Mouse (Mus musculus): ENCODE measurements around the gene Smu1.
"Not testable (repeated sequence)": the region's sequence is repeated elsewhere in the genome, so short reads cannot be mapped to it uniquely, and the experiment has no call there.

Gene Smu1

DNA sequence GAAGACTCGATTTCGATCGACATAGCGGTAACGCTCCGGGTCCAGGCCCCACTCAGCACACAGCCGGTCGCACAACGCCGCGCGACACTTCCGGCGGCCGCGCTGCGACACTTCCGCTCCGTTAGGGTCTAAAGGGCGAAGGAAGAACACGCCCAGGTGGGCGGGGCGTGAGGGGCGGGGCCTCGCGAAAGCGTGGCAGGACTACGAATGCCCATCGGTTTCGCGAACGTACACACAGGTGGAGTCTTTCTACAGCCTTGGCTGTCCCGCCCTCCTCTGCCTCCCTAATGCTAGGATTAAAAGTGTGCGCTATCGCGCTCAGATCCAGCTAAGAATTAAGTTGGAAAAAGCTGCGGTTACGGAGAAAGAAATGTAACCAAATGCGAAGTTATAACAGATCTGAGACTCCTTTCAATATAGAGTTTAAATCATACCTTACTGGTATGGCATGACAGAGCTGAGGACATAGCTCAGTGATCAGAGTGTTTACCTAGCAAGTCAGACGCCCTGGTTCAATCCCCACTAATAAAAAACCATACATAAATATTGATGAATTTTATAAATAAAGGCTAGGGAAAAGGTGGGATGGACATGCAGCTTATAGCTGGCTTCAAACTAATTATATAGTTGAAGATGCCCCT is at the start of gene Smu1:
Gene Smu1 (minus strand): TSS at position 144 of the 641 bp plus-strand sequence.
- peak; percentile 99 for ATAC-seq (ENCODE audit: insufficient number of reproducible peaks, low FRiP score, low TSS enrichment)

DNA sequence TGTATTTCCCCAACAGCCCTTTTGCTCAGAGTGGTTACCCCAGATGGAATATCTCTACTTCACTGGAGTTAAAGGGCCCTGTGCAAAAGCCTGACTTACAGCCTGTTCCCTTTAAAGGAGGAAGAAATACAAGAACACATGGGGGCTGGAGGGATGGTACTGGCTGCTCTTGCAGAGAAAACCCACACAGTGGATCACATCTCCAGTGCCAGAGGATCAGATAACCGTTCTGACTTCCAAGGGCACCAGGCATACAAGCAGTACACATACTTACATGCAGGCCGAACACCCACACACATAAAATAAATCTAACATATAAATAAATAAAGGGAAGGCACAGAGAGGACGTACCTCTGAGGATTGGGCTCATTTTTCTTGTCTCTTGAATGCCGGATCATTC is 49.7 kb upstream of the Smu1 start:
- no peak for ATAC-seq (ENCODE audit: insufficient number of reproducible peaks, low FRiP score, low TSS enrichment)

DNA sequence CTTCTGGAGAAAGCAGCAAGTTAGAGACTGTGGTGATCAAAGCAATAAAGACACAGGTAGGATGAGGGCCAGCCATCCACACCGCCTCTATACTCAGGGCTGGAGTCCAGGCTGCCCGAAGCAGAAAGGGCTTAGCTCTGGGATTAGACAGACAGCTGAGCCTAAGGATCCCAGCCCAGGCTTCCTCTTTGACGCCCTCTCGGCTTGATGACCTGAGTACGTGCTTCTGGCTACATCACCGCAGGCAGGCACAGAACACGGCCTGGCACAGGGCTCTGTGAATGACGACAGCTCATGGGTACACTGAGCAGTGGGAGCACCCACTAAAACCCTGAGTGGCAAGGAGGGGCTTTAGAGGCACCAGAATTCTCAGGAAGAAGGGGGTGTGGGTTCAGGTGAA is 47.7 kb upstream of the Smu1 start:
- ATAC-seq (ENCODE audit: insufficient number of reproducible peaks, low FRiP score, low TSS enrichment): no peak

DNA sequence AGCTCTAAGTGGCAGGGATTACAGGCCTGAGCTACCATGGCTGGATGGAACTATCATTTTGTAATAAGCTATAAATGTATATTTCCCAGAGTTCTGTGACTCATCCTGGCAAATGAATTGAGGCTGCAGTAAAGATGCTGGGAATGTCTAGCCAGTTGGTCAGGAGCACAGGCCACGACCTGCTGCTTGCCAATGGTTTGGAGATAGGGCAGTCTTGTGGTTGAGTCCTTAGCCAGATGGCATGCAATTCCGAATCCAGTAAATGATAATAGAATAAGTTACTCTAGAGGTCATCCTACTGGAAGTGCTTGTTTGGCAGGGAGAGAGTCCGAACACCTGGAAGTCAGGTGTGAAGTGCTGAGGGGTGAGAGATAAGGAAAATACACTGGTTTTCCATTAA is 45.1 kb upstream of the Smu1 start:
- no peak for ATAC-seq (ENCODE audit: insufficient number of reproducible peaks, low FRiP score, low TSS enrichment)

DNA sequence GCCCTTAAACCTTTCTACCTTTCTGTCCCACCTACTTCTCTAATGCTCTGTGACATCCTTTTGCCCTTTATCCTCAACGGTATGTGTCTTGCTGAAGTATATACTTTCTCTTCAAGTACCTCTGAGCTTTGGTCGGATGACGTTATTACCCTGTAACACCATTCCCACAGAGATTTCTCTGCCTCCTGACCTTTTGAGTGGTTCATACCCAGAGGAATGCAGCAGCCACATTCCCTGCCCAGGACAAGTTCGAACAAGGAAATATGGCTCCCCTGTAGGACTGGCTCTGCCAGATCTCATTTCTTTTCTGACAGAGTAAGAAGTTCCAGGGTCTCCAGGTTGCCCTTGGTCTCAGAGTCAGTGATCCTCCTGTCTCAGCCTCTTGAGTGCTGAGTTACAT is 44.2 kb upstream of the Smu1 start:
- ATAC-seq (ENCODE audit: insufficient number of reproducible peaks, low FRiP score, low TSS enrichment): no peak

DNA sequence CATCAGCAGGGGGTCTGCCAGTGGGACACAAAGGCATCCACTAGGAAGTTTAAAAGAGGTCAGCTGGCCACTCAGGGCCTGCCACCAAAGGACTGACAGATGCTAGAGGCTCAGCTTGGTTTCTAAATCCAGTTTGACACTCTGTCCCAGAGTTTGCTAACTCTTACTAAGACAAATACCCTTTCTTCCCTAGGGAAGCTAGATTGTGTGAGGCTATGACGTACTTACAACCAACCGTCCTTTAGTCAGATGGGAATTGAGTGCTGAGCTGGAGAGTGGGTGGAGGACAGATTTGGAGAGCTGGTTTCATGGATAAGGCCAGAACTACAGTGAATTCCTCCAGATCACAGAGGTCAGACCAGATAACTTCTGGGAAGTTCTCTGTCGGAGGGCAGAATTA is 43.1 kb upstream of the Smu1 start:
- ATAC-seq (ENCODE audit: insufficient number of reproducible peaks, low FRiP score, low TSS enrichment): no peak

DNA sequence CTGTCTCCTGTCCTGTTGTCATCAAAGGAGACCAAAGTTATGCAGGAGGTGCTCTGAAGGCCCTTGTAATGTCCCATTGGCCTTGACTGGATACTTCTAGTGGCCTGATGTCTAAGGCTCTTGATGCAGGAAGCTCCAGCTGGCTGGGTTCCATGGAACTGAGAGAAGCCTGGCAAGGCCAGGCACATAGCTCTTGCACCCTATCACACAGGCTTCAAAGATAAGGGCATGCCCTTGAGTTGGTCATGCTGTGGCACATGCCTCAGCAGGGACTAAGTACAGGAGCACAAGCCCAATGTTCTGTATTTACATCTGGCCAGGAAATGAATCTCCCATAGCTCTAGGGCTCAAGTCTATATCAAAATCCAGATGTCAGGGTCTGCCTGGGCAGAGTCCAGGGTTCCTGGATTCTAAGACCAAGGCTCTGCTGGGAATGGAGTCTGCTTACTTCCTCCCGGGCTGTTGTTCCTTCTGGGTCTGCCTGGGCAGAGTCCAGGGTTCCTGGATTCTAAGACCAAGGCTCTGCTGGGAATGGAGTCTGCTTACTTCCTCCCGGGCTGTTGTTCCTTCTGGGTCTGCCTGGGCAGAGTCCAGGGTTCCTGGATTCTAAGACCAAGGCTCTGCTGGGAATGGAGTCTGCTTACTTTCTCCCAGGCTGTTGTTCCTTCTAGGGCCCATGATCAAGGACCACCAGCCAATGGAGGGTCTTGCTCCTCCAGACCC is 41.3 kb upstream of the Smu1 start:
- ATAC-seq (ENCODE audit: insufficient number of reproducible peaks, low FRiP score, low TSS enrichment): not testable (repeated sequence)

DNA sequence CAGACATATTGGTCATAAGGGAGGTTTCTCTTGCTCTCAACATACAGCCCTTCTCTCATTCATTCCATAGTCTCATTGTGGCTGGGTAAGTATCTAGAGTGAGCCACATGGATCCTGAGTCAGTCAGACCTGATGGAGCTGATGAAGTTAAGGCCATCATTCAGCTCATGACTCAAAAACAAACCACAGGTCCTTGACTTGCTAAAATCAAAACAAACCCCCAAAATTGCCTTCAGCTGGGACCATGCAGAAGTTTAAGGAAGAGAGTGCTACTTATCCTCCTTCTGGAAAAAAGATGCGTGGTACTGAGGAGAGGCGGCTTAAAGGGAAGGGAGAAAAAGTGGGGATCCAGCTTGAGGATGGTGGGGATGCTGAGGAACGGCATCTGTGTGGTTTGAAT is 38.0 kb upstream of the Smu1 start:
- no peak for ATAC-seq (ENCODE audit: insufficient number of reproducible peaks, low FRiP score, low TSS enrichment)

DNA sequence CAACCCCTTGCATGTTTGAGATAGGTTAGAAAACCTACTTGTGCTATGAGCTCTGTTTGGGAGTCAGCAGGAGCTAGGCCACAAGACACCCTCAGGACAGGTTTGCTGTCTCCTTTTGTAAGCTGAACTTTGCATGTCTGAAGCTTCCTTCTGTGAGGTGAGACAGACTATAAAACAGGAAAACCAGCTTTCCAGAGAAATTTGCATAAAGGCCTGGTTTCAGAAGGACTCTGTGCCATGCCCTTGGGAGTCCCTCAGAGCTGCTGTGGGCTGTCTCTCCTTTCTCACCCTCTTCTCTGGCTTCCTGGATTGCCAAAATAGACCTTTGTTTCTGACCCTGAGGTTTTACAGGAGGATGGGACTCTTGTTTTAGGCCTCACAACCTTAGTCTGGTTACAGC is 36.6 kb upstream of the Smu1 start:
- no peak for ATAC-seq (ENCODE audit: insufficient number of reproducible peaks, low FRiP score, low TSS enrichment)

DNA sequence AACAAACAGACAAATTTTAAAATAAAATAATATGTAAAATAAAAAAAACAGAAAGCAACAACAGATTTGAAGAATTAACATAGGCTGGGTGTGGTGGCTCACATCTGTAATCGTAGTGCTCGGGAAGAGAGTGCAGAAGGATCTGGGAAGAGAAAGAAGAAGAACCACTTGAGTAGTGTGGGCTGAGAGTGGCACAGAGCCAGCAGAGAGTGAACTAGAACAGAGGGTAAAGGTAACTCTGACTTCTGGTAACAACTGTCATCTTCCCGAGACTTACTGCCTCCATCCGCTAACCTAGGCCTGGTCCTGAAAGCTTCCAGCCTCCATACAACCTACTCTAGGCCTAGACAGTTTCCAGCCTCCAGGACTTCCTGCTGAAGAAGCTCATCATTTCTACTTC is 33.5 kb upstream of the Smu1 start:
- ATAC-seq (ENCODE audit: insufficient number of reproducible peaks, low FRiP score, low TSS enrichment): no peak

DNA sequence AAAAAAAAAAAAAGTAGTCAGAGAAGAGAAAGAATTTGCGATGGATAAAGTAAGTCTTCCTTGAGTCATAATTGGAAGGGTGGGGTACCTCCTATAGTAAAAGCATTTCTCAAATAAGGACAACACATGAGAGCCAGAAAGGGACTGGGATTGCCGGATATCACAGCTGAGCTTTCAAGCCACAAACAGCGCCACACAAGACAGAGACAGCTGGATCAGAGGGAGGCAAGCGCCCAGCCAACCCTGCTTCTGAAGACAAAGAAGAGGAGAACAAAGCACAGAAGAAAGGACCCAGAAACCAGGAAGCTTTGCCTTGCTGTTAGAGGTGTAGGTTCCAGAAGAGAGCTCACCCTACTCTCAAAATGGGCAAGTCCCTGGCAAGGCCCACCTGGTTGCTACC is 28.9 kb upstream of the Smu1 start:
- ATAC-seq (ENCODE audit: insufficient number of reproducible peaks, low FRiP score, low TSS enrichment): no peak

DNA sequence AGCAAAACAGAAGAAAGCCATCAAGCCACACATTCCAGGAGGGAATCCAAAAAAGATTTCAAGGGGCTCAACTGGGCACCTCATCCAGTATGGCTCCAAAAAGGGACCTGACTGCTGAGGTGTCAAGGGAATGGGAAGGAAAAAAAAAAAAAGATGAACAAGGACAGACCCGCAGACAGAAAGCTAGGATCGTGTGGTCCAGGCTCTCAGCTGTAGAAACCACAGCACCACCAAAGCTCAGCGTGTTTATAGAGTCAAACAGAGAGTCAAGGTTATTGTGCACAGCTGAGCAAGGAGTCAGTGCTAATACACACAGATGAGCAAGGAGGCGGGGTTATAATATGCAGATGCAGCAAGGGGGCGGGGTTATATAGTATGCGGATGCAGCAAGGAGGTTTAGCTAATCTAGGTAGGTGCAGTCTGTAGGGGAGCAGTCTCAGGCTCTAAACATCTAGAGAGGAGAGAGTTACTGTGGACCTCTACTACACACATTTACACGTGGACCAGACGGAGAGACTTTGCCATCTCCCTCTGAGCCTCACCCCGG is 28.0 kb upstream of the Smu1 start:
- ATAC-seq (ENCODE audit: insufficient number of reproducible peaks, low FRiP score, low TSS enrichment): no peak

DNA sequence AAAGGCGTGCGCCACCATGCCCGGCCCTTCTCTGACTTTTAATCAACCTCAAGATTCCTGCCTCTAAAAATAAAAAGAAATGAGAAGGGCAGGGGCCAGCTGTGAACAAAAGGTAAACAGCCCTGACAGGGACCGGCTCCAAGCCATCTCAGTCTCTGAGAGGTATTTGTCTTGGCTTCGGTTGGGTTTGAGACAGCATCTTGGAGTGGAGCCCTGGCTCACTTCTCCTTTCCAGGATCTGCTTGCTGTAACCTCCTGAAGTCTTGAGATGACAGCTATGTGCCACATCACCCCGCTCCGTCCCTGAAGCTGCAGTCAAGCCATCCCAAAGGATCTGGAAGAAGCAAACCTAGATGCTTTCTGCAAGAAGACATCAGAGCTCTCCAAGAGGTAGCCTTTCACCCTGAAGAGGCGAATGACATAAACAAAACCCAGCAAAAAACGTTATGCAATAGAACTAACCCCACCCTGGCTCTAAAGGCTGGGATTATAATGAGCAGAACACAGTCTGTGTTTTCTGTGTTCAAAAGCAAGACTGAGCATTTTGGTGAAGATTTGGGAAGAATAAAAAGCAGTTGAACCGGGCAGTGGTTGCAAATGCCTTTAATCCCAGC is 26.9 kb upstream of the Smu1 start:
- no peak for ATAC-seq (ENCODE audit: insufficient number of reproducible peaks, low FRiP score, low TSS enrichment)

DNA sequence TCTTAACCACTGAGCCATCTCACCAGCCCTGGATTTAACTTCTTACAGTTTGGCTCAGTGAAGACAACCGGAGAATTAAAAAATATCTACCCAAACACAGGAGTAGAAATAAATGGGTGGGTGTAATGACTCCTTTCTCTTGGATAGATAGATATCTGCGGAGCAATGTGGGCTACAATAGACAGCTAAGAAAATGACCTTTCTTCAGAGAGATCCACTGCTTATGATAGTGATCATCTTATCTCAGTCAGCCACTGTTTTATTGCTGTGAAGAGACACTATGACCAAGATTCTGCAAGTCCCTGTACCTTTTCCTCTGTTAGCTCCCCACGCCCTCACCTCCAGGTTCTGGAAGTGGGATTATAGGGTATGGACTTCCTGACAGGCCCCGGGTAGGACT is 25.3 kb upstream of the Smu1 start:
- no peak for ATAC-seq (ENCODE audit: insufficient number of reproducible peaks, low FRiP score, low TSS enrichment)

DNA sequence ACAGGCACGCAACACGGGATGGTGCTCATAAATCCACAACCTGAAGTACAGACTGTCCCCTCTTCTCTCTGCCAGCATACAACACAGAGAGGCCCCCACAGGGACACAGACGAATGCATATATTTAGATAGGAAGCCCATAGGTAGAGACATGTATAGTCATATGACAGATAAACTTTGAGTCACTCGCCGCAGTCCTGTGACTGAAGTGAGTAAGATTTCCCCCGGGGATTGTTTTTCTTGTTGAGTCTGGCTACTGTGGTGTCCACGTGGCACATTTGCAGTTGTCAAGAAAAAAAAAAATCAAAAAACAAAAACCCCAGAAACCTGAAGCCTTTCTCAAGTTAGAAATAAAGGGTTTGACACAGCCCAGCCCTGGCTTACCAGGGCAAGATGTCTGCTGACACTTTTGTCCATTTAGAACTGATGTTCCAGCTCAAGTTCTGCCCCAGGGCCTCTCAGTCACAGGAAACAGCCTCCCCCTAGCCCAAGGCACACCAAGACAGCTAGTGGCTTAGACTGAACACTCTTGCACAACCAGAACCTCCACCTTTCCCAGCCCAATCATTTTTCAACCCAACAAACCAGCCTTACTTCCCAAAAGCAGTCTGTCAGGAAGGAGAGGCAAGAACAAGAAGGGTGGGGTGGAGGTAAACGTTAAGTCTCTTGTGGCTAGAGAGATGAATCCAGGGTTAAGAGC is 24.2 kb upstream of the Smu1 start:
- ATAC-seq (ENCODE audit: insufficient number of reproducible peaks, low FRiP score, low TSS enrichment): no peak

DNA sequence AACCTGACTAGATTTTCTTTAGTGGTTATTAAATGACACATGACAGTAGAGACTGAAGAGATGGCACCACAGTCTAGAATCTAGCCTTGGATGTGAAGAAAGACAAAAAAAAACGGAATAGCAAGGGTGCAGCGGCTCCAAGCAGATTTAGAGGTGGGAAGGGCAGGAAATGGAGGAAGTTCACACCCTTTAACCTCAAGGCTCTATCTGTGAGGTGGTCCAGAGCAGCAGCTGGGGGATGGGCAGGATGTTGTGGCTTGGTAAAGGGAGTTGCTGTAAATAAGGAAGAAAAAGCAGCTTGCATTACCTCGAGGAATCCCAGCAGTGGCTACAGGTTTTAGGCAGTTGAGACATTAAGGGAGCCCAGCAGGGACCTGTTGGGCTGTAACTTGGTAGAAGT is 23.4 kb upstream of the Smu1 start:
- ATAC-seq (ENCODE audit: insufficient number of reproducible peaks, low FRiP score, low TSS enrichment): no peak

DNA sequence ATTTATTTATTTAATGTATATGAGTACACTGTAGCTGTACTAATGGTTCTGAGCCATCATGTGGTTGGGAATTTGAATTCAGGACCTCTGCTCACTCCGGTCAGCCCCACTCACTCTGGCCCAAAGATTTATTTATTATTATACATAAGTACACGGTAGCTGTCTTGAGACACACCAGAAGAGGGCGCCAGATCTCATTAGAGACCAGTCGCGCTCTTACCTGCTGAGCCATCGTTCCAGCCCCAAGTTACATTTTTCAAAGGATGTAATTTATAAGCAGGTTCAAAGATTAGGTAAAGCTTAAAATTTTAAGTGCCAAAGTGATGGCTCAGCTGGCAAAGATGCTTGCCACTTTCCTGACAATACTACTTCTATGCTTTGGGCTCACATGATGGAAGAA is 20.9 kb upstream of the Smu1 start:
- ATAC-seq (ENCODE audit: insufficient number of reproducible peaks, low FRiP score, low TSS enrichment): no peak

DNA sequence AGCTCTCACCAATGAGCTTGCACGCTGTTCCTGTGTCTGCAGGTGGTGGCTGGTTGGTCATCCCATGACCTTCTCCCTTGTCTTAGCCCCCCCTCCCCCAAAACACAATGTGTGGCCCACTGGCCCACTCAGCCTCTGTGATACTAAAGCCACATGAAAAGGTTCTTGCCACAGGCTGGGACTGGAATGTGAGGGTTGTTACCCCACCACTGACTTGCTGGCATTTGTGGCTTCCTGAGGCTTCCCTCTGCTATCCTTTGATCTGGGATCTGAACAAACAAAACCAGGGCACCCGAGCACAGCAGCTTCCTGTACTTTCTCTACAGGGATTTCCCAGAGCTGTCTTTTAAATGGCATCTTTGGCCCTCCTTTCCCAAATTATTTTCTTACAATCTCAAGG is 19.4 kb upstream of the Smu1 start:
- no peak for ATAC-seq (ENCODE audit: insufficient number of reproducible peaks, low FRiP score, low TSS enrichment)

DNA sequence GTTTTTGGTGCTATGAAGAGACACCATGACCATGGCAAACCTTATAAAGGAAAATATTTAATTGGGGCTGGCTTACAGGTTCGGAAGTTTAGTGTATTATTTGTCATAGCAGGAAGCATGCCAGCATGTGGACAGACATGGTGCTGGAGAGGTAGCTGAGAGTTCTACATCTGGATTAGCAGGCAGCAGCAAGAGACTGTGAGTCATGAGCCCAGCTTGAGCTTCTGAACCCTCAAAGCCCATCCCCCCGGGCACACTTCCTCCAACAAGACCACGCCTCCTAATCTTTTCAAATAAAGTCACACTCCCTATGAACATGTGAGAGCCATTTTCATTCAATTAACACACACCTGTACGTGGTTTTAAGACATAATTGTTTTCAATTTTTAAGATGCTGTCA is 18.7 kb upstream of the Smu1 start:
- no peak for ATAC-seq (ENCODE audit: insufficient number of reproducible peaks, low FRiP score, low TSS enrichment)

DNA sequence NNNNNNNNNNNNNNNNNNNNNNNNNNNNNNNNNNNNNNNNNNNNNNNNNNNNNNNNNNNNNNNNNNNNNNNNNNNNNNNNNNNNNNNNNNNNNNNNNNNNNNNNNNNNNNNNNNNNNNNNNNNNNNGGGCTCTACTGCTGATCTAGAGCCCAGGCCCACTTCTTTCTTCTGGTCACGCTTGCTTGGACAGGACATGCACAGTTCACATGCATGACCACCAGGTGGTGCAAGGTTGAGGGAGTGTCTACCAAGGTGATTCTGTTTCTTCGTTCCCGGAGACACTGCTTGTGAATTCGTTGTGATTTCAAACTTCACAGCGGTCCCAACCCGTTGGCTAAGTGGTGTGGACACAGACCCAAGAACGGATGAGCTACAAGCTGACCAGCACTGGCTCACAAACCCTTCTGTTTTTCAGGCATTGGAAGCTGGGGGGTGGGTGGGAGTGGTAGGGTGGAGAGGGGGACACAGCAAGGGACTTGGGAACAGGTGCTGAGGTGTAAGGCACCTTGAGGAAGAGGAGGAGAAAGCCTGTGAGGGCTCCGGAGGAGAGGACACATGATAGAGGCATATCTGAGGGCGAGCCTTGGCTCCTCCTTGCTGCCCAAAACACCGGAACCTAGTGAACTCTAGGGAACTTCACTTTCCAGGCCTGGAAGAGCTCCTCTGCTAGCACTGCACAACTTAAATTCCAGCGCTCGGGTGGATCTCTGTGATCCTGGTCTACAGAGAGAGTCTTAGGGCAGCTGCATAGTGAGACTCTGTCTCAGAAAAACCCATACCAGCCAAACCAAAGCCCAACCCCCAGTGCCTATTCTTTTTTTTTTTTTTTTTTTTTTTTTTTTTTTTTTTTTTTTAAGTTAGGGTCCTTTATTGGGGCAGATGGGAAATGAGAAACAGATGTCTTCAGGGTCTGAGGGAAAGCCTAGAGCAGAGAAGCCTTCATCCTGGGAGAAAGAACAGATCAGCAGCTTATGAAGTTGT is 16.8 kb upstream of the Smu1 start:
- ATAC-seq (ENCODE audit: insufficient number of reproducible peaks, low FRiP score, low TSS enrichment): peak; percentile 71; the same call in 1 of the 2 replicates

All from cerebellum, adult (tissue).